Mouse (Mus musculus) kidney, postnatal 0 days (tissue): Measurements from ENCODE around the gene Gm20388. TPM values are rescaled to one million over a fixed set of nuclear protein-coding genes. Genes with fewer than 3 reads are reported as not detected.

Experiments
- ATAC-seq: fragments of 200-750 bp; cut with Nextera tagmentation; replicated peaks from 2 replicates; pipeline ENCODE4 v1.8.0; 2017; ENCODE audit warnings: low read depth, moderate number of reproducible peaks, moderate TSS enrichment, moderate library complexity; ENCODE audit not compliant: low FRiP score
- DNase-seq: peaks from one replicate; pipeline ENCODE4 v3.0.0-alpha.2; 2016; ENCODE audit warnings: low spot score
- H3K27ac ChIP-seq: fragments of 300-500 bp; sonication (generic); 2 replicates; pipeline ENCODE4 v1.5.1; 2014; ENCODE audit warnings: mild to moderate bottlenecking
- H3K27me3 ChIP-seq: fragments of 300-500 bp; sonication (generic); 2 replicates; pipeline ENCODE4 v1.6.1; 2014; ENCODE audit warnings: low read length, mixed read lengths; ENCODE audit not compliant: insufficient read depth
- H3K36me3 ChIP-seq: fragments of 300-500 bp; sonication (generic); 2 replicates; pipeline ENCODE4 v1.6.1; 2014; ENCODE audit warnings: low read length, mixed read lengths; ENCODE audit not compliant: insufficient read depth
- H3K4me1 ChIP-seq: fragments of 300-500 bp; sonication (generic); replicated peaks from 2 replicates; pipeline ENCODE4 v1.6.1; 2014; ENCODE audit warnings: antibody characterized with exemption, low read length, mixed read lengths; ENCODE audit not compliant: insufficient read depth
- H3K4me2 ChIP-seq: fragments of 300-500 bp; sonication (generic); 2 replicates; pipeline ENCODE4 v1.6.1; 2014; ENCODE audit warnings: mild to moderate bottlenecking, low read length, moderate library complexity, mixed read lengths
- H3K4me3 ChIP-seq: fragments of 300-500 bp; sonication (generic); replicated peaks from 2 replicates; pipeline ENCODE4 v1.5.1; 2014; ENCODE audit warnings: low read depth, low read length
- H3K9ac ChIP-seq: fragments of 300-500 bp; sonication (generic); 2 replicates; pipeline ENCODE4 v1.6.1; 2014; ENCODE audit warnings: low read depth, low read length
- H3K9me3 ChIP-seq: fragments of 300-500 bp; sonication (generic); replicated peaks from 2 replicates; pipeline ENCODE4 v1.6.1; 2016; ENCODE audit warnings: low read length, inconsistent platforms, mixed read lengths
- CTCF ChIP-seq: IDR thresholded peaks from 2 replicates; pipeline ENCODE4 v1.5.1; 2016; ENCODE audit warnings: antibody characterized with exemption, low read depth, mild to moderate bottlenecking, moderate library complexity
- WGBS: fragments of 180-500 bp; shearing (Covaris S2); extraction: QIAGEN DNeasy Blood & Tissue Kit; methylation state at CpG from one replicate; pipeline ENCODE4 v1.1.7; 2014; 5-methylcytosine and 5-hydroxymethylcytosine counted together
- polyA plus RNA-seq: library from polyadenylated mRNA; unstranded; fragments of >200 nt; fragmentation: Nextera tagmentation; extraction: Ambion mirVana; gene quantifications from 2 replicates; pipeline ENCODE4 v1.2.1, GENCODE M21; 2015

Gene Gm20388
- polyA plus RNA-seq, 1 experiment from 2014 or later = not detected

DNA sequence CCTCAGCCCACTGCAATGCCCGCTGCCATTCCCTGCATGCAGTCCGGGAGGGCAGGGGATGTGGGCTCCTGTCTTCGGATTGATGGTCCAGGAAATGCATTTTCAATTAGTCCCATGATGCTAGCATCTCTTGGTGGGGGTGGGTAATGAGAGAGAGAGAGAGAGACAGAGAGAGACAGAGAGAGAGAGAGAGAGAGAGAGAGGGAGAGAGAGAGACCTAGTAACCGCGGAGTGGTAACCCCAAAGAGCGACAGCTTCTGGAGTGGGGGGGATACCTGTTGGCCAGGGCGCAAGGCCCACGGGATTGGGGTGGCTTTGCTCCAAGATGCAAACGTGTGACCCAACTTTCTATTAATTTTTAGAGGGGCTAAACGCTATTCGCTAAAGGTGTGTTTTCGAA, 1818.7 kb downstream of the Gm20388 start, which contains the start of gene Jph3:
Gene Jph3, plus strand, starts transcription at position 301 of the 400 bp plus-strand sequence.
- Histone ChIP-seq H3K27me3 (peaks cover 39% of the 10 kb centered on the region), H3K4me1 (peaks cover 10% of the 10 kb centered on the region; the same call in 1 of the 2 replicates)

DNA sequence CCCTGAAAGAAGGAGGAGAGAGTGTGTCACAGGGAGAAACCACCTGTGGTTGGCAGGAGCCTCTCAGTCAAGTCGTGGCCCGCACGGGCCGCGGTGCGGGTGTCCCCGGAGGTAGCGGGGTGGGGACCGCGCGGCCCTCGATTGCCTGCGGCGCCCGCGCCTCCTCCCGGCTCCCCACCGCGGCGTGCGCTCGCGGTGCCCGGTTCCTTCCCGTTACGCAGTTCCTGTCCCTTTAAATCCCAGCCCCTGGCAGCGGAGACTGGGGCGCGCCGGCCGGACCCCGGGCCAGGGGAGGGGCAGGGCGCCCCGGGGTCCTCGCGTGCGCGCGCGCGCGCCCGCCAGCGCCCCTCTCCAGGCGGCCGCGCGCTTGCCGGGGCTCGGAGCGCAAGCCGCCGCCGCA, 1819.1 kb downstream of the Gm20388 start:
- Histone ChIP-seq H3K9me3 (no peaks in the 10 kb centered on the region), H3K4me1 (peaks cover 10% of the 10 kb centered on the region; the same call in 1 of the 2 replicates), H3K4me3 (peak overlapping the region; percentile 33), H3K9ac (no peak overlapping the region), H3K36me3 (no peaks in the 10 kb centered on the region), H3K27me3 (peaks cover 39% of the 10 kb centered on the region), H3K27ac (no peak overlapping the region), H3K4me2 (peak overlapping the region; percentile 73)
- ATAC-seq = no peak
- under 1% methylated on average over 53 of the region's 54 CpGs for WGBS
- TF ChIP-seq CTCF = no peak
- peak; percentile 4 for DNase-seq

More for the DNA sequence above, 1818.7 kb downstream of the Gm20388 start, which contains the start of gene Jph3:
- no peak within 1 kb of the TSS for H3K9ac ChIP-seq
- no peaks in the 10 kb centered on the region for H3K9me3 ChIP-seq
- no peak for TF ChIP-seq CTCF
- H3K4me2 ChIP-seq = peak within 1 kb of the TSS; percentile 73
- no peak within 1 kb of the TSS for H3K27ac ChIP-seq
- no peak for ATAC-seq
- no peaks in the 10 kb centered on the region for H3K36me3 ChIP-seq
- 5% methylated on average over 12 of the region's 12 CpGs for WGBS
- H3K4me3 ChIP-seq = peak within 1 kb of the TSS; percentile 33
- no peak for DNase-seq

DNA sequence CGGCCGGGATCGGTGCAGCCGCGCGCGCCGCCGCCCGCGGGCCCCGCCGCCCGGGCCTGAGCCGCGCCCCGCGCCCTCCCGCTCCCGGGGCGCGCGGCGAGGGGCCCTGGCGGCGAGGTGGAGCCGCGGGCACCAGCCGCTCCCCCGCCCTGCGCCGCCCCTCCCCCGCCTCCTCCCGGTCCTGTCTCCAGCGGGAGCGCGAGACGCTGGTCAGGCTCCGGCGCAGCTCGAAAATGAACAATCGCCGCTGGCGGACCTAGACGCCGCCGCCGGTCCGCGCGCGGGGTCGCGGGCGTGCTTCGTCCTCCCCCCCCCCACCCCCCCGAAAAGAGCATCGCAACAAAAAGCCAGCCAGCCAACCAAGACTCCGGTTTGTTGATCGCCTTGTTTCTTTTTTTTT, 1819.5 kb downstream of the Gm20388 start:
- H3K27ac ChIP-seq = no peak overlapping the region
- H3K9ac ChIP-seq = no peak overlapping the region
- H3K36me3 ChIP-seq = no peaks in the 10 kb centered on the region
- H3K4me3 ChIP-seq = peak overlapping the region; percentile 33
- peak overlapping the region; percentile 73 for H3K4me2 ChIP-seq
- ATAC-seq (no peak), DNase-seq (no peak)
- no peaks in the 10 kb centered on the region for H3K9me3 ChIP-seq
- H3K4me1 ChIP-seq = peaks cover 10% of the 10 kb centered on the region; the same call in 1 of the 2 replicates
- peaks cover 39% of the 10 kb centered on the region for H3K27me3 ChIP-seq
- WGBS = under 1% methylated on average over 41 of the region's 60 CpGs
- TF ChIP-seq CTCF = no peak

DNA sequence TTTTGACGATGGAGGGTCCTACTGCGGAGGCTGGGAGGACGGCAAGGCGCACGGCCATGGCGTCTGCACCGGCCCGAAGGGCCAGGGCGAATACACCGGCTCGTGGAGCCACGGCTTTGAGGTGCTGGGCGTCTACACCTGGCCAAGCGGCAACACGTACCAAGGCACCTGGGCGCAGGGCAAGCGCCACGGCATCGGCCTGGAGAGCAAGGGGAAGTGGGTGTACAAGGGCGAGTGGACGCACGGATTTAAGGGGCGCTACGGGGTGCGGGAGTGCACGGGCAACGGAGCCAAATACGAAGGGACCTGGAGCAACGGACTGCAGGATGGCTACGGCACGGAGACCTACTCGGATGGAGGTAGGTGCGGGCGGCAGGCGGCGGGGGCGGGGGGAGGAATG, 1820.0 kb downstream of the Gm20388 start:
- TF ChIP-seq CTCF = no peak
- ATAC-seq (no peak), DNase-seq (no peak)
- Histone ChIP-seq H3K27ac (no peak overlapping the region), H3K9ac (no peak overlapping the region), H3K9me3 (no peaks in the 10 kb centered on the region), H3K4me2 (peak overlapping the region; percentile 73), H3K4me1 (peaks cover 10% of the 10 kb centered on the region; the same call in 1 of the 2 replicates), H3K36me3 (no peaks in the 10 kb centered on the region), H3K4me3 (peak overlapping the region; percentile 33), H3K27me3 (peaks cover 39% of the 10 kb centered on the region)
- 1% methylated on average over 35 of the region's 37 CpGs for WGBS

DNA sequence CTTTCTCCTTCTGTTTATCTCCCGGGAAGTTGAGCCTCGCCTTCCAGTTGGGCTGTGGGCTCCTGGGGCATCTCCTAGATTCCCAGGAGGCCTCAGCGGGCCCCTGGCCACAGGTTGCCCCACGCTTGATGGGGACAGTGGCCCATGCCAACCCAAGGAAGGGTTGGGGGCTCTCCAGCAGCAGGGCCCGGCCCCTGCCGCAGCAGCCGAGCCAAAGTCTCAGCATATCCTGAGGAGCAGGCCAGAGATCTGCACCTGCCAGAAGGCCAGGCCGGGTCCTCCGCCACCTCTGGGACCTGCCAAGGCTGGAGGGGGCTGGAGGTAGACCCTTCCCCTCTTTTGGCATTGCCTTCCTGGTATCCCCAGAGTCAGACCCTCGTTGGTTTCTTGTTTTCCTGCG, 1820.4 kb downstream of the Gm20388 start:
- no peak overlapping the region for H3K27ac ChIP-seq
- WGBS = 3% methylated on average over 11 of the region's 11 CpGs
- H3K27me3 ChIP-seq = peaks cover 39% of the 10 kb centered on the region
- no peak for ATAC-seq
- DNase-seq = no peak
- peaks cover 10% of the 10 kb centered on the region; the same call in 1 of the 2 replicates for H3K4me1 ChIP-seq
- no peak for TF ChIP-seq CTCF
- H3K9ac ChIP-seq = no peak overlapping the region
- H3K4me3 ChIP-seq = peak overlapping the region; percentile 33; the same call in 1 of the 2 replicates
- H3K36me3 ChIP-seq = no peaks in the 10 kb centered on the region
- peak overlapping the region; percentile 73 for H3K4me2 ChIP-seq
- H3K9me3 ChIP-seq = no peaks in the 10 kb centered on the region

DNA sequence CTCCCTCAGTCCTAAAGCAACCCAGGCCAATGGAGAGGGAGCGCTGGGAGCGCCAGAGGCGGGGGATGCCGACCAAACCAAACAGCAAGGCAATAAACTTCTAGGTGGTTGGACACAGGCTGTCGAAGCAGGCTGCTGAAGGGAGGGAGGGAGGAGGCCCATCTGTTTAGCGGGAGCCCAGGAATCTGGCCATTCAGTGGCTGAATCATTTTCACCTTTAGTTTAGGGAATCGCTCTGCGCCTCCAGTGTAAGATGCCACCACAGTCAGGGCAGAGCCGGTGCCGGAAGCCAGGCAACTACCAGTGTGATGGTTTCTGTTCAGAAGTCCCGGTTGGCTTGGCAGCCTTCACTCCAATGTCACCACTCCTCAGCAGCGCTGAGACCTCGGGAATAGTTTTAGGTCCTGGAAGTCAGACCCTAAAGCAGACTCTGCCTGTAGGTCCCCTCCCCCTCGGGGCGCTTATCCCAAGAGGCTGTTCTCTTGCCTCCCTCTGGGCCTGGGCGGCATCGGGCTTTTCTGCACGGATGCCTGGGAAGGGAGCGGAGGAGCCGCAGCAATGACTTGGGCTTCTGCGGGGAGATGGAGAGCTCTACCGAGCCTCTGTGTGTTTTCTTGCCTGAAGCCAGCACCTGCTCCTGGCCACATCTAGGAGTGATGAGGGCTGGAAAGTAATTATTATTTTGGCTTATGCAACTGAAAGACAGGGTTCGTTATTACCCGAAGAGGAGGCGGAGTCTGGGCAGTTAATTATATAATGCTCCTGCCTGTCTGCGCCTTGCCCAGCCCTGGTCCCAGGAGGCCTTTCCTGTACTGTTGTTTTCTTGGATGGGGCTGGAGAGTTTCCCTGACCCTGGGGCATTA, 1821.1 kb downstream of the Gm20388 start:
- ATAC-seq (no peak), DNase-seq (peak; percentile 26)
- Histone ChIP-seq H3K4me3 (no peak overlapping the region), H3K27me3 (peaks cover 39% of the 10 kb centered on the region), H3K9me3 (no peaks in the 10 kb centered on the region), H3K9ac (no peak overlapping the region), H3K36me3 (no peaks in the 10 kb centered on the region), H3K4me2 (no peak overlapping the region), H3K27ac (no peak overlapping the region), H3K4me1 (peaks cover 10% of the 10 kb centered on the region; the same call in 1 of the 2 replicates)
- no peak for TF ChIP-seq CTCF
- 4% methylated on average over 26 of the region's 26 CpGs for WGBS
